Mouse (Mus musculus) lung, embryonic 15.5 days (tissue): ENCODE data around the gene Olfr190. TPM values are rescaled to one million over a fixed set of nuclear protein-coding genes. Genes with fewer than 3 reads are reported as not detected.

Experiments used
- ATAC-seq: fragments of 200-750 bp; cut with Nextera tagmentation; 2 replicates; pipeline ENCODE4 v1.8.0; 2017; ENCODE audit warnings: moderate number of reproducible peaks, borderline replicate concordance; ENCODE audit not compliant: low FRiP score, low TSS enrichment; ENCODE audit errors: extremely low read depth
- H3K27ac ChIP-seq: fragments of 300-500 bp; sonication (generic); 2 replicates; pipeline ENCODE4 v1.5.1; 2015; ENCODE audit warnings: moderate library complexity, mild to moderate bottlenecking, inconsistent platforms
- H3K27me3 ChIP-seq: fragments of 300-500 bp; sonication (generic); 2 replicates; pipeline ENCODE4 v1.6.1; 2015; ENCODE audit warnings: inconsistent platforms
- H3K36me3 ChIP-seq: fragments of 300-500 bp; sonication (generic); 2 replicates; pipeline ENCODE4 v1.6.1; 2015; ENCODE audit warnings: inconsistent platforms
- H3K4me1 ChIP-seq: fragments of 300-500 bp; sonication (generic); 2 replicates; pipeline ENCODE4 v1.6.1; 2015; ENCODE audit warnings: inconsistent platforms
- H3K4me2 ChIP-seq: fragments of 300-500 bp; sonication (generic); 2 replicates; pipeline ENCODE4 v1.6.1; 2015; ENCODE audit warnings: inconsistent platforms, mild to moderate bottlenecking, moderate library complexity
- H3K4me3 ChIP-seq: fragments of 300-500 bp; sonication (generic); 2 replicates; pipeline ENCODE4 v1.5.1; 2015; ENCODE audit warnings: mild to moderate bottlenecking, inconsistent platforms
- H3K9ac ChIP-seq: fragments of 300-500 bp; sonication (generic); 2 replicates; pipeline ENCODE4 v1.6.1; 2015; ENCODE audit warnings: inconsistent platforms
- H3K9me3 ChIP-seq: fragments of 300-500 bp; sonication (generic); 2 replicates; pipeline ENCODE4 v1.6.1; 2016; ENCODE audit warnings: inconsistent platforms
- WGBS: fragments of 180-500 bp; shearing (Covaris S2); methylation state at CpG from one replicate; pipeline ENCODE4 v1.1.7; 2015; 5-methylcytosine and 5-hydroxymethylcytosine counted together
- polyA plus RNA-seq: library from polyadenylated mRNA; unstranded; fragments of >200 nt; fragmentation: Nextera tagmentation; extraction: Ambion mirVana; gene quantifications from 2 replicates; pipeline ENCODE4 v1.2.1, GENCODE M21; 2015

Gene Olfr190
- polyA plus RNA-seq, 1 experiment from 2014 or later: not detected

- no peak overlapping the region for H3K4me2 ChIP-seq
Observed at GRCm38 (mm10) chr16:59045835-59046234, 32.0 kb downstream of the Olfr190 start.

GRCm38 (mm10) chr16:59039710-59040109, 38.1 kb downstream of the Olfr190 start, which contains the start of gene Olfr187:
Gene Olfr187 (minus strand): TSS chr16:59039767.
- H3K9ac ChIP-seq: no peak within 1 kb of the TSS
- no peak within 1 kb of the TSS for H3K4me3 ChIP-seq
- H3K27me3 ChIP-seq: no peaks in the 10 kb centered on the region
- no peak for ATAC-seq
- H3K4me1 ChIP-seq: no peaks in the 10 kb centered on the region
- no peaks in the 10 kb centered on the region for H3K9me3 ChIP-seq
- no peak within 1 kb of the TSS for H3K4me2 ChIP-seq
- H3K27ac ChIP-seq: no peak within 1 kb of the TSS
- H3K36me3 ChIP-seq: no peaks in the 10 kb centered on the region
- 53% methylated on average over 7 of the region's 7 CpGs for WGBS

More at GRCm38 (mm10) chr16:59045835-59046234, 32.0 kb downstream of the Olfr190 start:
- Histone ChIP-seq H3K27me3 (no peaks in the 10 kb centered on the region), H3K4me1 (no peaks in the 10 kb centered on the region), H3K9me3 (no peaks in the 10 kb centered on the region), H3K27ac (no peak overlapping the region), H3K9ac (no peak overlapping the region), H3K36me3 (no peaks in the 10 kb centered on the region), H3K4me3 (no peak overlapping the region)
- ATAC-seq: no peak
- WGBS: 79% methylated on average over 3 of the region's 3 CpGs

- H3K9ac ChIP-seq: no peak within 1 kb of the TSS
- no peaks in the 10 kb centered on the region for H3K4me1 ChIP-seq
- no peak within 1 kb of the TSS for H3K4me2 ChIP-seq
- H3K4me3 ChIP-seq: no peak within 1 kb of the TSS
- no peaks in the 10 kb centered on the region for H3K27me3 ChIP-seq
- no peaks in the 10 kb centered on the region for H3K9me3 ChIP-seq
- 88% methylated on average over 4 of the region's 4 CpGs for WGBS
- no peak for ATAC-seq
- no peaks in the 10 kb centered on the region for H3K36me3 ChIP-seq
- no peak within 1 kb of the TSS for H3K27ac ChIP-seq
Observed at GRCm38 (mm10) chr16:59030191-59030590, 47.6 kb downstream of the Olfr190 start, which contains the start of gene Olfr186. Gene Olfr186 (minus strand): TSS chr16:59030291.

Other genes with a start within 250 kb of the Olfr190 start
- gene Olfr177, start 203.2 kb downstream of the Olfr190 start, polyA plus RNA-seq: not detected in 2 replicates
- gene Olfr178, start 185.9 kb downstream of the Olfr190 start, polyA plus RNA-seq: not detected in 2 replicates
- gene Olfr181, start 149.2 kb downstream of the Olfr190 start, polyA plus RNA-seq: not detected in 2 replicates
- not detected in 2 replicates for gene Olfr180, start 148.6 kb downstream of the Olfr190 start, polyA plus RNA-seq
- gene Olfr183, start 82.6 kb downstream of the Olfr190 start, polyA plus RNA-seq: not detected in 2 replicates
- not detected in 2 replicates for gene Olfr186, start 47.7 kb downstream of the Olfr190 start, polyA plus RNA-seq
- not detected in 2 replicates for gene Olfr187, start 38.2 kb downstream of the Olfr190 start, polyA plus RNA-seq
- gene Olfr191, start 11.8 kb upstream of the Olfr190 start, polyA plus RNA-seq: not detected in 2 replicates
- gene Olfr193, start 33.9 kb upstream of the Olfr190 start, polyA plus RNA-seq: not detected in 2 replicates
- not detected in 2 replicates for gene Olfr194, start 43.1 kb upstream of the Olfr190 start, polyA plus RNA-seq
- gene Olfr195, start 69.0 kb upstream of the Olfr190 start, polyA plus RNA-seq: not detected in 2 replicates
- gene Olfr196, start 92.4 kb upstream of the Olfr190 start, polyA plus RNA-seq: not detected in 2 replicates
- gene Olfr198, start 125.5 kb upstream of the Olfr190 start, polyA plus RNA-seq: not detected in 2 replicates
- gene Olfr199, start 141.8 kb upstream of the Olfr190 start, polyA plus RNA-seq: not detected in 2 replicates
- not detected in 2 replicates for gene Olfr201, start 194.6 kb upstream of the Olfr190 start, polyA plus RNA-seq
- not detected in 2 replicates for gene Olfr202, start 208.8 kb upstream of the Olfr190 start, polyA plus RNA-seq
- not detected in 2 replicates for gene Olfr203, start 220.9 kb upstream of the Olfr190 start, polyA plus RNA-seq
- gene Olfr204, start 240.2 kb upstream of the Olfr190 start, polyA plus RNA-seq: not detected in 2 replicates